Mouse (Mus musculus): ENCODE measurements around the gene Kdr.

GRCm38 (mm10) chr5:75955876-75956275, 22.4 kb downstream of the Kdr start:
- no peak for TF ChIP-seq CTCF (conservative IDR thresholded peaks at IDR 0.05; ENCODE audit: insufficient read depth, insufficient read length, low read depth, low read length)
- TF ChIP-seq POLR2A (IDR thresholded peaks at IDR 0.05; ENCODE audit: low read depth, low read length) = no peak

All from kidney, adult 2 months (tissue).